Mouse (Mus musculus) B cell, adult 2 months (primary cell): ENCODE results near the gene Pctp.

Experiments
- DNase-seq, 2 experiments: peaks; one replicate each; pipeline ENCODE4 v3.0.0; 2022

Gene Pctp

DNA sequence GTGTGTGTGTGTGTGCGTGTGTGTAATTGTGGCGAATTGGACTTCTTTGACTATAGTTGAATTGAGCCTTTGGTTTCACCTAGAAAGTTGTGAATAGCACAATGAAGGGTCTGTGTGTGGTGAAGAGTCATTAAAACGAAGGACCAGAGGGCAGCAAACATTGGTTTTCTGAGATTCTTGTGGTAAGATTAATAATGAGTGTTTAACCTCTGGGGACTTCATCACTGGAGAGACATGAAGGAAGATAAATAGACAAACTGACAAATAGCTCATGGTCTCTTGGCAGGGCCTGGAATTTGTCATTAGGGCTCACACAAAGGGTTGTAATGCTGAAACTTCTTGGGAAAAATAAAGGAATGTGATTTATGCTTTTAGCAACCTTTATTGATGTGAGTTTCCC is 31.4 kb downstream of the Pctp start:
- no peak for DNase-seq

DNA sequence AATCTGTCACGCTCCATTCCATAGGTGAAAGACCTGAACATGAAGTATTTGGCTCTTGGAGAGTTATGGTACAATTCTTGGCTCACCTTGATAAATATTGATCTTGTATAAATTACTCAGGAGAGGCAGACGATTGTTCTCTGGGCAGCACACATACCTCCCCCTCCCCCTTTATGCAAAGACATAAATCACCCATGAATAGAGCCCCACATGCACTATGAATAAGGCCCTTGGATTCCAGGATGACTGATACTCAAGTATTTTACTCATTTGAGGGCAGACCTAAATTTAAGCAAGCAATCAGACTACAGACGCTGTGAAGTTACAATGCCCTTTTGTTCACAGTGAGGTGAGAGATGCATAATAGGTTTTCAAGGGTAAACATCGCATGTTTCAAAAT is 32.0 kb downstream of the Pctp start:
- DNase-seq: no peak

DNA sequence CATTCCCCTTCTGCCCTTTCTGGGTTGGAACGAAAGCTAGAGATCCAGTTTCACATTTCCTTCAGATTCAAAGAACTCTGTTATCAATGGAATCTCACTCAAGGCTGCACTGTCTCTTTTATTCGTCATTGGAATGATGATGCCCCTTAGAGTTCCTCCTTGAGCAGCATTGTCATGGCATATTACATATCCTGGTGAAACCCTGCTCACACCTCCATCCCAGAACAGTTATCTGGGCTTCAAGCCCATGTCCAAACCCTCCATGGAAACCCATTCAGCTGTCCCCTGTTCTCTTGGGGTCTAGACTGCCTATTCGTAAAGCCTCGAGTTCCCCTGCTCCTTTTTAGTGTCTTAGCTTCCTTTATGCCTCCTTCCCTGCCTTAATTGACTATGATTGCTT is 33.6 kb downstream of the Pctp start:
- DNase-seq: no peak

DNA sequence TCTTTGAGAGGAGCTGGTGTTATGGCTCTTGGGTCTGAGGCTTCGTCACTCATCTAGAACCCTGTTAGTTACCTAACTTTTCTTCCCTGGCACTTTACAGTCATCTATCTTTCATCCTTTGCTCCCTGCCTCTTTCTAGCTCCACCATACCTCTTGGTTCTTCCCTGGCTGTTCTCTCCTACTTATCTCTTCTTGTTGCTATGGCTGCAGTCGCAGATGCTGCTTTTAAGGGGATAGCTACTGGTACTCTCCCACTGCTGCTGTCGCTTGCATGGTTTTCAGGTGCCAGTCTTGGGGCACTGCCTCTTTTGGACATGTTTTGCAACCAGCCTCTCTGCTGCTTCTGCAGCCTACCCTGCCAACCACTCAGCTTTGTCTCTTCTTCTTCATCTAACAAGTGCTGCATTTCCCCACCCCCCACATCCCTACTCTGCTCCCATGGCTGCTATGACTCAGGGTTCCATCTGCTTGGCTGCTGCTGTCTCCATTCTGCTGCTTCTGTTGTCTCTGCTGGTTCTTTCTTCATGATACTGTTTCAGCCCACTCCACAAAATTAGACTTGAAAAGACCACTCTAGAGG is 51.9 kb downstream of the Pctp start:
- no peak for DNase-seq

DNA sequence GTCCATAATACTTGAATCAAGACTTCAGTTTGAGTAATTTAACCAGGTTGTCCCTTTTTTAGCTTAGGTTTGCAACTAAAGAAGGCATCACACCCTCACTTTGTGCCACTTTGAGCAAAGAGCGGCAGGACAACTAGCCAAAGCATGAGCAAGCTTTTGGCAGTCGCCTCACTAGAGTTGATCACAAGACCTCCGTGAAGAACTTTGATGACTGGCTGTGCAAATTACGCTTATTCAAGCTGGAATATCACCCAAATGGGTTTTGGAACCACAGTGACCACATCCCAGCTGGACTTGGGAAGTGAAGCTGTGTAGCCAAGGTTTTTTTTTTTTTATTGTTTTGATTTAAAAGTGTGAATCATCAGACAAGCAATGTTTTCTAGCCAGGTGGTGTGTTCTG is 54.9 kb downstream of the Pctp start:
- no peak for DNase-seq

DNA sequence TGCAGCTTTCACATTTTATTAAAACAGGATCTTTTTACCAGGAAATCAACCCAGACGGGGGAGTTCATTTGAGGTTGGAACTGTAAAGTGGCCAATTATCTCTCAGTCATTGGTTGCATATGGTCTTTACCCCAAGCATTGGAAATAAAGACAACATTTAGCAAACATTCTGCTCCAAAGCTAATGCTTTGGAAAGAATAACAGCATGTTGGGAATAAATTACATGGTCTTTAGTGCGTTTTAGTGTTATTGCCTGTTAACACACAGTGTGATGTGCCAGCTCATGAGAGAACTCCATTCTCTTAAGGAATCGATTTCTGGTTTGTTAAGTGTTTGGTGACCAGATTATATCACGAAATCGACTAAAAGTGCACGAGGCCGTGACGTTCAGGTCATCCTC is 57.5 kb downstream of the Pctp start:
- no peak for DNase-seq

DNA sequence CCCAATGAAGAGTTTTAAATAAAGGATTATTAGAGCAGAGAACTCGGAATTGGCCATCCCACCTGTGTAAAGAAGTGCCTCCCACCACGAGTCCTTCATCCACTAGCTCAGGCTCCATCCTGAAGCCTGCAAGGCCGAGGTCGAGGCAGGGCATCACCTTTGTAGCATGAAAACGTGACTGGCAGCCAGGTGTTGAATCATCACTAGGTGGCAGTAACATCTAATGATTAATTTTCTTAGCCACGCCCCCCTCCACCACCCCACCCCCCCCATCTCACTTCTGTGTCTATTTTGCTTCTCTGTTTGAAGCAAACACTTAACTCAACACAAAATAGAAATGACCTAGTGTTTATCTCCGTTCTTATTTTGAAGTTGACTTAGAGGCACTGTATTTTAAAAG is 65.5 kb downstream of the Pctp start:
- DNase-seq: no peak
